Mouse (Mus musculus): ENCODE results near the gene Vmn1r179. TPM values are rescaled to one million over a fixed set of nuclear protein-coding genes. Genes with fewer than 3 reads are reported as not detected.
"Not testable (repeated sequence)": the region's sequence is repeated elsewhere in the genome, so short reads cannot be mapped to it uniquely, and the experiment has no call there.

Vmn1r179 gene
- polyA plus RNA-seq (2014; fragmentation: Nextera tagmentation; extraction: Ambion mirVana), result not detected in 2 replicates

DNA sequence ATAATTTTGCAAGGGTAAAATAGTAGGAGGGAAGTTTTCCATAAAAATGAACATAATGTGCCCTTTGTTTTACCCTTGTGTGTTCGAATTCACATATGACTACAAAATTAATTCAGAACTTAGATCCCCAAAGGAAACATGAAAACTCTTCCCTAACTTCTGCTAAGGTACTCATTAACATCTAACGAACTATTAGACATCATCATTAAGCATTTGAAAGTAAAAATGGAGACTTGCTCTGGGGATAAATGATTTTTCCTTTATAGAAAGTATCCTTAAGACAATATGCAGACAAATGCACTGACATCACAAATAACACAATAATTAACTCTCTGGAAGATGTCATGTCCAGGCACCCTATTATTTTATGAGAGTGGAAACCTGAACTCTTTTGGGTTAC, at the start of gene Vmn1r179:
TSS of gene Vmn1r179 (plus strand) at position 301 of the 400 bp plus-strand sequence.
- 48% methylated on average over 2 of the region's 2 CpGs for WGBS
- no peaks in the 10 kb centered on the region for H3K4me1 ChIP-seq (ENCODE audit: control insufficient read depth, insufficient read depth, low read length)
- no peak for ATAC-seq (ENCODE audit: insufficient number of reproducible peaks, insufficient read depth, low FRiP score, low read depth)
- H3K9ac ChIP-seq (replicated peaks; ENCODE audit: low read depth, low read length), result no peak within 1 kb of the TSS
- no peaks in the 10 kb centered on the region for H3K27me3 ChIP-seq (ENCODE audit: control insufficient read depth, insufficient read depth, low read length)
- no peak within 1 kb of the TSS for H3K4me3 ChIP-seq (ENCODE audit: low read depth, low read length)
- H3K27ac ChIP-seq (ENCODE audit: low read length), result no peak within 1 kb of the TSS
- no peaks in the 10 kb centered on the region for H3K36me3 ChIP-seq (ENCODE audit: control insufficient read depth, insufficient read depth, low read length)
- H3K9me3 ChIP-seq (ENCODE audit: control insufficient read depth, low read depth, low read length), result peaks cover 3% of the 10 kb centered on the region; the same call in 1 of the 2 replicates
- H3K4me2 ChIP-seq (replicated peaks; ENCODE audit: low read depth, low read length), result no peak within 1 kb of the TSS

DNA sequence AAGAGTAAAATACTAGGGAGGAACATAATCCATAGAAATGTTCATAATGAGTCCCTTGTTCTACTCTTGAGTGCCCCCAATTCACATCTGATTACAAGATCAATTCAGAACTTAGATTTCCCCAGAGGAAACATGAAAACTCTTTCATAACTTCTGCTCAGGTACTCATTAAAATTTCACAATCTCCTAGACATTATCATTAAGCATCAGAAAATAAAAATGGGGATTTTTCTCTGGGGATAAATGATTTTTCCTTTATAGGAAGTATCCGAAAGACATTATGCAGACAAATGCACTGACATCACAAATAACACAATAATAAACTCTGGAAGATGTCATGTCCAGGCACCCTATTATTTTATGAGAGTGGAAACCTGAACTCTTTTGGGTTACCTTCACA, 35.1 kb upstream of the Vmn1r179 start, which contains the start of gene Vmn1r178:
TSS of gene Vmn1r178 (plus strand) at position 301 of the 400 bp plus-strand sequence.
- H3K9ac ChIP-seq (replicated peaks; ENCODE audit: low read depth, low read length), result no peak within 1 kb of the TSS
- WGBS, result 89% methylated on average over 1 of the region's 1 CpGs
- H3K4me1 ChIP-seq (ENCODE audit: control insufficient read depth, insufficient read depth, low read length), result no peaks in the 10 kb centered on the region
- H3K36me3 ChIP-seq (ENCODE audit: control insufficient read depth, insufficient read depth, low read length), result no peaks in the 10 kb centered on the region
- H3K4me2 ChIP-seq (replicated peaks; ENCODE audit: low read depth, low read length), result no peak within 1 kb of the TSS
- H3K9me3 ChIP-seq (ENCODE audit: control insufficient read depth, low read depth, low read length), result no peaks in the 10 kb centered on the region; the same call in 1 of the 2 replicates
- no peak for ATAC-seq (ENCODE audit: insufficient number of reproducible peaks, insufficient read depth, low FRiP score, low read depth)
- no peak within 1 kb of the TSS for H3K27ac ChIP-seq (ENCODE audit: low read length)
- no peaks in the 10 kb centered on the region for H3K27me3 ChIP-seq (ENCODE audit: control insufficient read depth, insufficient read depth, low read length)
- no peak within 1 kb of the TSS for H3K4me3 ChIP-seq (ENCODE audit: low read depth, low read length)

DNA sequence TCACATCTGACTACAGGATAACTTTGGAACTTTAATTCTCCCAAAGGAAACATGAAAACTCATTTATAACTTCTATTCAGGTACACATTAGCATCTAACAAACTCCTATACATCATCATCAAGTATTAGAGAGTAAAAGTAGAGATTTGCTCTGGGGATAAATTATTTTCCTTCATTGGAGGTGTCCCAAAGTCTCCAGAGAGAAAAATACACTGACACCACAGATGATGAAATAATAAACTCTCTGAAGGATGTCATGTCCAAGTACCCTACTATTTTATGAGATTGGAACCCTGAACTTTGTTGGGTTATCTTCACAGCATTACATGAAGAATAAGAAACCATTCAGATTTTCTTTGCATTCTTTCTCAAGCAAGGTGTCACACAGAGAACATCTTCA, 23.6 kb downstream of the Vmn1r179 start, which contains the start of gene Vmn1r180:
TSS of gene Vmn1r180 (plus strand) at position 301 of the 400 bp plus-strand sequence.
- Histone ChIP-seq H3K27ac (ENCODE audit: low read length) (no peak within 1 kb of the TSS), H3K27me3 (ENCODE audit: control insufficient read depth, insufficient read depth, low read length) (no peaks in the 10 kb centered on the region), H3K9me3 (ENCODE audit: control insufficient read depth, low read depth, low read length) (no peaks in the 10 kb centered on the region), H3K36me3 (ENCODE audit: control insufficient read depth, insufficient read depth, low read length) (no peaks in the 10 kb centered on the region), H3K4me1 (ENCODE audit: control insufficient read depth, insufficient read depth, low read length) (no peaks in the 10 kb centered on the region), H3K9ac (replicated peaks; ENCODE audit: low read depth, low read length) (no peak within 1 kb of the TSS), H3K4me2 (replicated peaks; ENCODE audit: low read depth, low read length) (no peak within 1 kb of the TSS), H3K4me3 (ENCODE audit: low read depth, low read length) (no peak within 1 kb of the TSS)
- ATAC-seq (ENCODE audit: insufficient number of reproducible peaks, insufficient read depth, low FRiP score, low read depth), result no peak

DNA sequence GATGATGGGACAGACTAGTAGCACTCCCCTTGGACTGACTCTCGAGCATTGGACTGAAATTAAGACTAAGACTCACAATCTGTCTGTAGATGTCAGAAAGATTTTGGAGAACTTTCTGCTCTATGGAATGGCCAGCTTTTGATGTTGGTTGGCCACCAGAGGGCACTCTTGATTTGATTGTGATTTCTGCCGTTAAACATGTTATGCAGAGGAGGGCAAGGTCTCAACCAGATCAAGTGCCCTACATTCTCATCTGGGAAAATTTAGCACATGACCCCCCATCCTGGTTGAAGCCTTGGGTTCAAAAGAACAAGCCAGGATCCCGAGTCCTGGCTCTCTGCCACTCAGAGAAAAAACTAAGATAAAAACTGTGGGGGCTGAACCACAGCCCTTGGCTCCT, 41.3 kb downstream of the Vmn1r179 start:
- not testable (repeated sequence) for ATAC-seq (ENCODE audit: insufficient number of reproducible peaks, insufficient read depth, low FRiP score, low read depth); H3K27me3 ChIP-seq (ENCODE audit: control insufficient read depth, insufficient read depth, low read length); H3K27ac ChIP-seq (ENCODE audit: low read length); H3K9ac ChIP-seq (replicated peaks; ENCODE audit: low read depth, low read length); H3K4me2 ChIP-seq (replicated peaks; ENCODE audit: low read depth, low read length); H3K4me1 ChIP-seq (ENCODE audit: control insufficient read depth, insufficient read depth, low read length); H3K36me3 ChIP-seq (ENCODE audit: control insufficient read depth, insufficient read depth, low read length); H3K4me3 ChIP-seq (ENCODE audit: low read depth, low read length); H3K9me3 ChIP-seq (ENCODE audit: control insufficient read depth, low read depth, low read length)
- WGBS, result 64% methylated on average over 3 of the region's 3 CpGs

DNA sequence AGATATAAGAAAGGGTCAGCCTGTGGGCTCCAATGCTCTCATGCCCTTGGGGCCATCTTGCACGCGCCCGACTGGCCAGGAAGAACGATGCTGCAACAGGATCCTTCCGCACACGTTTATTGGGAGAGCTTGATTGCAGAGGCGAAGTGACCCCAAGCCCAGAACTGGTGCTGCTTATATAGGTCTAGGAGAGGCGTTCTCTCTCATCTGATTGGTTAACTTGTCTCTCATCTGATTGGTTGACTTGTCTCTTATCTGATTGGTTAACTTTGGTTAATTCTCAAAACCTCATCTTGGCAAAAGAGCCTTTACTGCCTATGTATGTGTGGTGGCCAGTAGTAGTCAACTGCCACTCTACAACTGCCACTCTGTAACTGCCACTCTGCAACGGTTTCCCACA, 47.5 kb downstream of the Vmn1r179 start, which contains the start of gene Vmn1r181:
TSS of gene Vmn1r181 (plus strand) at position 301 of the 400 bp plus-strand sequence.
- not testable (repeated sequence) for H3K36me3 ChIP-seq (ENCODE audit: control insufficient read depth, insufficient read depth, low read length); H3K4me2 ChIP-seq (replicated peaks; ENCODE audit: low read depth, low read length); H3K9me3 ChIP-seq (ENCODE audit: control insufficient read depth, low read depth, low read length); H3K4me1 ChIP-seq (ENCODE audit: control insufficient read depth, insufficient read depth, low read length); H3K9ac ChIP-seq (replicated peaks; ENCODE audit: low read depth, low read length); H3K27me3 ChIP-seq (ENCODE audit: control insufficient read depth, insufficient read depth, low read length); H3K4me3 ChIP-seq (ENCODE audit: low read depth, low read length); H3K27ac ChIP-seq (ENCODE audit: low read length); ATAC-seq (ENCODE audit: insufficient number of reproducible peaks, insufficient read depth, low FRiP score, low read depth)
- 76% methylated on average over 9 of the region's 9 CpGs for WGBS

Other genes with a start within 250 kb of the Vmn1r179 start
- not detected in 2 replicates for gene Vmn1r173, start 226.3 kb upstream of the Vmn1r179 start, polyA plus RNA-seq (2014; fragmentation: Nextera tagmentation; extraction: Ambion mirVana)
- not detected in 2 replicates for gene Vmn1r174, start 174.7 kb upstream of the Vmn1r179 start, polyA plus RNA-seq (2014; fragmentation: Nextera tagmentation; extraction: Ambion mirVana)
- not detected in 2 replicates for gene Vmn1r175, start 116.3 kb upstream of the Vmn1r179 start, polyA plus RNA-seq (2014; fragmentation: Nextera tagmentation; extraction: Ambion mirVana)
- gene Vmn1r176, start 89.6 kb upstream of the Vmn1r179 start, polyA plus RNA-seq (2014; fragmentation: Nextera tagmentation; extraction: Ambion mirVana), result not detected in 2 replicates
- not detected in 2 replicates for gene Vmn1r177, start 60.5 kb upstream of the Vmn1r179 start, polyA plus RNA-seq (2014; fragmentation: Nextera tagmentation; extraction: Ambion mirVana)
- gene Vmn1r178, start 35.0 kb upstream of the Vmn1r179 start, polyA plus RNA-seq (2014; fragmentation: Nextera tagmentation; extraction: Ambion mirVana), result not detected in 2 replicates
- gene Vmn1r180, start 23.7 kb downstream of the Vmn1r179 start, polyA plus RNA-seq (2014; fragmentation: Nextera tagmentation; extraction: Ambion mirVana), result not detected in 2 replicates
- not detected in 2 replicates for gene Vmn1r181, start 47.6 kb downstream of the Vmn1r179 start, polyA plus RNA-seq (2014; fragmentation: Nextera tagmentation; extraction: Ambion mirVana)
- not detected in 2 replicates for gene V1rd19, start 74.7 kb downstream of the Vmn1r179 start, polyA plus RNA-seq (2014; fragmentation: Nextera tagmentation; extraction: Ambion mirVana)
- gene Vmn1r183, start 126.3 kb downstream of the Vmn1r179 start, polyA plus RNA-seq (2014; fragmentation: Nextera tagmentation; extraction: Ambion mirVana), result not detected in 2 replicates
- gene Zfp180, start 154.9 kb downstream of the Vmn1r179 start, polyA plus RNA-seq (2014; fragmentation: Nextera tagmentation; extraction: Ambion mirVana), result 21.4 and 23.2 TPM in 2 replicates
- gene Zfp112, start 185.3 kb downstream of the Vmn1r179 start, polyA plus RNA-seq (2014; fragmentation: Nextera tagmentation; extraction: Ambion mirVana), result 5.4 and 6.3 TPM in 2 replicates
- 21.7 and 22.2 TPM in 2 replicates for gene Zfp235, start 207.2 kb downstream of the Vmn1r179 start, polyA plus RNA-seq (2014; fragmentation: Nextera tagmentation; extraction: Ambion mirVana)
- gene Zfp114, start 248.1 kb downstream of the Vmn1r179 start, polyA plus RNA-seq (2014; fragmentation: Nextera tagmentation; extraction: Ambion mirVana), result 5.9 and 8.0 TPM in 2 replicates